Mouse (Mus musculus) heart, embryonic 11.5 days (tissue): Measurements from ENCODE around the gene Cdk9. TPM values are rescaled to one million over a fixed set of nuclear protein-coding genes. Genes with fewer than 3 reads are reported as not detected.

ENCODE experiments used
- ATAC-seq: fragments of 200-750 bp; cut with Nextera tagmentation; replicated peaks from 2 replicates; pipeline ENCODE4 v1.8.0; 2017; ENCODE audit warnings: moderate library complexity; ENCODE audit not compliant: insufficient number of reproducible peaks, low FRiP score, low TSS enrichment
- H3K27ac ChIP-seq: fragments of 300-500 bp; sonication (generic); 2 replicates; pipeline ENCODE4 v1.5.1; 2014; ENCODE audit warnings: mild to moderate bottlenecking, low read depth, low read length
- H3K27me3 ChIP-seq: fragments of 300-500 bp; sonication (generic); 2 replicates; pipeline ENCODE4 v1.6.1; 2014; ENCODE audit warnings: mild to moderate bottlenecking, low read length, mixed read lengths; ENCODE audit not compliant: control insufficient read depth, insufficient read depth
- H3K36me3 ChIP-seq: fragments of 300-500 bp; sonication (generic); 2 replicates; pipeline ENCODE4 v1.6.1; 2014; ENCODE audit warnings: mild to moderate bottlenecking, low read length, moderate library complexity, mixed read lengths; ENCODE audit not compliant: control insufficient read depth, insufficient read depth
- H3K4me1 ChIP-seq: fragments of 300-500 bp; sonication (generic); 2 replicates; pipeline ENCODE4 v1.6.1; 2014; ENCODE audit warnings: low read length; ENCODE audit not compliant: control insufficient read depth, insufficient read depth
- H3K4me2 ChIP-seq: fragments of 300-500 bp; sonication (generic); 2 replicates; pipeline ENCODE4 v1.6.1; 2014; ENCODE audit warnings: mild to moderate bottlenecking, moderate library complexity
- H3K4me3 ChIP-seq: fragments of 300-500 bp; sonication (generic); 2 replicates; pipeline ENCODE4 v1.5.1; 2014; ENCODE audit warnings: low read depth, low read length
- H3K9ac ChIP-seq: fragments of 300-500 bp; sonication (generic); 2 replicates; pipeline ENCODE4 v1.6.1; 2014; ENCODE audit warnings: mild to moderate bottlenecking, low read depth, low read length, moderate library complexity
- H3K9me3 ChIP-seq: fragments of 300-500 bp; sonication (generic); replicated peaks from 2 replicates; pipeline ENCODE4 v1.6.1; 2016; ENCODE audit warnings: low read length; ENCODE audit not compliant: control insufficient read depth
- WGBS: fragments of 180-500 bp; shearing (Covaris S2); extraction: QIAGEN DNeasy Blood & Tissue Kit; methylation state at CpG from one replicate; pipeline ENCODE4 v1.1.7; 2014; ENCODE audit not compliant: insufficient replicate concordance; 5-methylcytosine and 5-hydroxymethylcytosine counted together
- polyA plus RNA-seq: library from polyadenylated mRNA; unstranded; fragments of >200 nt; fragmentation: Nextera tagmentation; extraction: Ambion mirVana; gene quantifications from 2 replicates; pipeline ENCODE4 v1.2.1, GENCODE M21; 2014

Cdk9 gene
- polyA plus RNA-seq, 1 experiment from 2014 or later, result 61.2 TPM

DNA sequence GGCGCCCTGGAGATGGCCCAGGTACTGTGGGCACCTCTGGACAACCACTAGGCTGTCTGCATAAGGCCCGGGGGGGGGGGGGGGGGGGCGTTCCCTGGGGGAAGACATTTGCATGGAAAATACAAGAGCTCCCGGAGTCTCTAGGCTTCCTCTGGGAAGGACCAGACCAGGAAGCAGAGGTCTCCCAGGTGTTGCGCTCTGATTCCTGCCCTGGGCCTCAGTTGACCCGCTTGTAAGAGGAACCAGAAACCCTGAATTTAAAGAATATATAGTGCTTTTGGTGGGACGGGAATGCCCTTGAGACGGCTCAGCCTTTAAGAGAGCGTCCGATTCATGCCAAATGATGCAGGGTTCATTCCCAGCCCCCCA lies 38.8 kb upstream of the Cdk9 start:
- Histone ChIP-seq H3K27ac (0 out of 2 replicates have a peak overlapping the region, but pooled peaks have one; percentile 15), H3K4me3 (peak overlapping the region; percentile 42), H3K36me3 (peaks cover 4% of the 10 kb centered on the region; the same call in 1 of the 2 replicates), H3K4me1 (peaks cover 5% of the 10 kb centered on the region), H3K27me3 (no peaks in the 10 kb centered on the region), H3K9ac (peak overlapping the region; percentile 63), H3K9me3 (no peaks in the 10 kb centered on the region), H3K4me2 (peak overlapping the region; percentile 63)
- WGBS, result 43% methylated on average over 8 of the region's 10 CpGs
- ATAC-seq, result no peak

DNA sequence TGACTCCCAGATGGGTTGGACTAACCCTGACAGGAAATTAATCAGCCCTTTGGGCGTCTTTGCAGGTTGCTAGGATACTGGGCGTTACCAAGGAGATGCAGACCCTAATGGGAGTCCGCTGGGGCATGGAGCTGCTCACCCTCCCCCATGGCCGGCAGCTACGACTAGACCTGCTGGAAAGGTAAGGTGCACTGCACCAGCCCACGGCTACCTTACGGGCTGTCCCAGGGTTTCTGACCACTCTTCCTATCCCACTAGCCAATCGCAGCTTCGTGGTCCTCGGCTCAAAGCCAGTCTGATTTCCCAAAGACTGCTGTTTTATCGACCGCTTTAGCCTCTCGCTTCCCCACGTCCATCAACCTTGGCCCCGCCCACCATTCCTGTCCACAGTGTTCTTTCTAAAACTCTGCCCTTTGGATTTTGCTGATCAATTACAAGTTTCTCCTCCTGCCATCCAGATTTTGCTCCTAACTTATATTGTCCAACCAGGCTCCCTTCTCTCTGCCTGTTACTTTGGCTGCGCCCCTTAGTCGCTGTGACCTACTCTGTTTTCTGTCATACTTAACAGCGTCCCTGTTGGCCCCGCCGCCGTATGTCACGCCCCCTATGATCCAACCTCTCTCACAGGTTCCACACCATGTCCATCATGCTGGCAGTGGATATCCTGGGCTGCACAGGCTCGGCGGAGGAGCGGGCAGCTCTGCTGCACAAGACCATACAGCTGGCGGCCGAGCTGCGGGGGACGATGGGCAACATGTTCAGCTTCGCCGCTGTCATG lies 38.2 kb upstream of the Cdk9 start:
- ATAC-seq, result peak; percentile 78
- Histone ChIP-seq H3K9me3 (no peaks in the 10 kb centered on the region), H3K27me3 (no peaks in the 10 kb centered on the region), H3K4me2 (peak overlapping the region; percentile 63), H3K36me3 (peaks cover 6% of the 10 kb centered on the region), H3K4me1 (peaks cover 5% of the 10 kb centered on the region), H3K9ac (peak overlapping the region; percentile 63), H3K4me3 (peak overlapping the region; percentile 42), H3K27ac (0 out of 2 replicates have a peak overlapping the region, but pooled peaks have one; percentile 15)
- 17% methylated on average over 31 of the region's 31 CpGs for WGBS

DNA sequence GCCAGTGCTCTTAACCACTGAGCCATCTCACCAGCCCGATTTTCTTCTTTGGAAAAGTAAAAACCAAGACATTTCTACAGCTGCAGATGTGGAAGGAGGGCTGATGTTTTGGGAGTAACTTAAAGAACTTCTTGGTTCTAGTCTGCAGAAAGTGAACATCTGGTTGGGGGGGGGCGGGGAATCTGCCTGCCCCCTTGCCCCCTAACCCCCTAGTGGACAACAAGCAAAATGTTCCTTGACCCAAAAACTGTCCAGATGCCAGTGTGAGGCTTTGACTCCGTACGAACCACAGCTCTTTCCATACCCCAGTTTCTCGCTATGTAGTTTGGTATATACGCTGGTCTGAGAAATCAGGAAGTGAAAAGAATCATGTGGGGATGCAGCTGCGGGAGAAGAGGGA lies 37.3 kb upstream of the Cdk9 start:
- Histone ChIP-seq H3K27me3 (no peaks in the 10 kb centered on the region), H3K4me2 (no peak overlapping the region), H3K4me3 (no peak overlapping the region), H3K9ac (no peak overlapping the region), H3K4me1 (peaks cover 5% of the 10 kb centered on the region), H3K27ac (no peak overlapping the region), H3K9me3 (no peaks in the 10 kb centered on the region), H3K36me3 (peaks cover 8% of the 10 kb centered on the region)
- no peak for ATAC-seq
- WGBS, result 65% methylated on average over 7 of the region's 7 CpGs

DNA sequence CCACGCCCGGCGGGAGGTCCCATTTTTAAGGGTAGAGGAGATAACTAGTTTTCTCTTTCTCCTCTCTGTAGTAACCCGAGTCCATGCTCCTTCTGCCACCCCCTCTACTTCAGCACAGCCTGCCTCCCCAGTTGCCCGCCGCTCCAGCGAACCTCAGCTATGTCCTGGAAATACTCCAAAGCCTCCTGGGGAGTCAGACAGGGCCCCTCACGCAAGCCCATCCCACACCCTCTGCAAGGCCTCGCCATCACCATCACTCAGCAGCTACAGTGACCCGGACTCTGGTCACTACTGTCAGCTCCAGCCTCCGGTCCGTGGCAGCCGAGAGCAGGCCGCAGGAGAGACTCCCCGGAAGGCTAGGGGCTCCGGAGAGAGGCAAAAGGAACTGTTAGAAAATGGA lies 36.2 kb upstream of the Cdk9 start:
- peaks cover 5% of the 10 kb centered on the region for H3K4me1 ChIP-seq
- no peak overlapping the region for H3K9ac ChIP-seq
- 0 out of 2 replicates have a peak, but pooled peaks cover 4% of the 10 kb centered on the region for H3K27me3 ChIP-seq
- no peak for ATAC-seq
- H3K4me3 ChIP-seq, result no peak overlapping the region
- no peak overlapping the region for H3K27ac ChIP-seq
- H3K4me2 ChIP-seq, result no peak overlapping the region
- WGBS, result 81% methylated on average over 16 of the region's 16 CpGs
- no peaks in the 10 kb centered on the region for H3K9me3 ChIP-seq
- peaks cover 8% of the 10 kb centered on the region for H3K36me3 ChIP-seq

GRCm38 (mm10) chr2:32744272-32744982 lies 31.6 kb upstream of the Cdk9 start:
- H3K4me3 ChIP-seq, result no peak overlapping the region
- no peaks in the 10 kb centered on the region for H3K9me3 ChIP-seq
- H3K9ac ChIP-seq, result no peak overlapping the region
- no peak overlapping the region for H3K27ac ChIP-seq
- H3K27me3 ChIP-seq, result peaks cover 31% of the 10 kb centered on the region
- no peak overlapping the region for H3K4me2 ChIP-seq
- peaks cover 13% of the 10 kb centered on the region for H3K4me1 ChIP-seq
- H3K36me3 ChIP-seq, result peaks cover 4% of the 10 kb centered on the region
- 66% methylated on average over 15 of the region's 15 CpGs for WGBS
- no peak for ATAC-seq

GRCm38 (mm10) chr2:32742173-32742531 lies 29.3 kb upstream of the Cdk9 start:
- no peak overlapping the region for H3K9ac ChIP-seq
- 14% methylated on average over 18 of the region's 18 CpGs for WGBS

GRCm38 (mm10) chr2:32741273-32742172 lies 28.6 kb upstream of the Cdk9 start:
- no peak overlapping the region for H3K27ac ChIP-seq
- peaks cover 16% of the 10 kb centered on the region for H3K4me1 ChIP-seq
- H3K4me2 ChIP-seq, result peak overlapping the region; percentile 78
- 7% methylated on average over 44 of the region's 58 CpGs for WGBS
- H3K9ac ChIP-seq, result peak overlapping the region; percentile 58; the same call in 1 of the 2 replicates
- peaks cover 31% of the 10 kb centered on the region for H3K27me3 ChIP-seq
- ATAC-seq, result peak; percentile 36; the same call in 1 of the 2 replicates
- H3K36me3 ChIP-seq, result peaks cover 4% of the 10 kb centered on the region
- H3K9me3 ChIP-seq, result no peaks in the 10 kb centered on the region
- peak overlapping the region; percentile 52 for H3K4me3 ChIP-seq

More at GRCm38 (mm10) chr2:32742173-32742531, 29.3 kb upstream of the Cdk9 start:
- H3K36me3 ChIP-seq, result peaks cover 4% of the 10 kb centered on the region
- no peak for ATAC-seq
- H3K27me3 ChIP-seq, result peaks cover 31% of the 10 kb centered on the region
- peak overlapping the region; percentile 52 for H3K4me3 ChIP-seq
- no peak overlapping the region for H3K27ac ChIP-seq
- H3K9me3 ChIP-seq, result no peaks in the 10 kb centered on the region
- H3K4me2 ChIP-seq, result peak overlapping the region; percentile 78
- peaks cover 16% of the 10 kb centered on the region for H3K4me1 ChIP-seq

- Histone ChIP-seq H3K36me3 (peaks cover under 1% of the 10 kb centered on the region), H3K27me3 (peaks cover 31% of the 10 kb centered on the region), H3K4me3 (peak within 1 kb of the TSS; percentile 52), H3K4me2 (peak within 1 kb of the TSS; percentile 78), H3K9me3 (no peaks in the 10 kb centered on the region), H3K9ac (peak within 1 kb of the TSS; percentile 58; the same call in 1 of the 2 replicates), H3K4me1 (peaks cover 16% of the 10 kb centered on the region), H3K27ac (no peak within 1 kb of the TSS)
- no peak for ATAC-seq
- WGBS, result 9% methylated on average over 11 of the region's 11 CpGs
Observed at GRCm38 (mm10) chr2:32740916-32741272, 28.0 kb upstream of the Cdk9 start, which contains the start of gene 6330409D20Rik. Gene 6330409D20Rik, minus strand, starts transcription at chr2:32741016.
